Mouse (Mus musculus) heart, adult 2 months (tissue): ENCODE data around the gene Gtf2h2. TPM values are rescaled to one million over a fixed set of nuclear protein-coding genes. Genes with fewer than 3 reads are reported as not detected.
"Not testable (repeated sequence)": the region's sequence is repeated elsewhere in the genome, so short reads cannot be mapped to it uniquely, and the experiment has no call there.

Experiments used
- DNase-seq, 2 experiments: peaks; one replicate each; pipeline ENCODE4 v3.0.0; 2021
- H3K27ac ChIP-seq: fragments of 200-600 bp; 2 replicates; pipeline ENCODE4 v1.8.1; 2022
- H3K27me3 ChIP-seq: fragments of 200-500 bp; 2 replicates; pipeline ENCODE4 v1.6.1; 2012; ENCODE audit warnings: mild to moderate bottlenecking, low read length, inconsistent platforms, mixed read lengths; ENCODE audit not compliant: control insufficient read depth, insufficient read depth
- H3K36me3 ChIP-seq: fragments of 200-500 bp; 2 replicates; pipeline ENCODE4 v1.6.1; 2012; ENCODE audit warnings: low read length, inconsistent platforms; ENCODE audit not compliant: control insufficient read depth, insufficient read depth
- H3K4me1 ChIP-seq: fragments of 200-500 bp; 2 replicates; pipeline ENCODE4 v1.6.1; 2011; ENCODE audit warnings: low read length; ENCODE audit not compliant: control insufficient read depth, insufficient read depth
- H3K4me3 ChIP-seq: fragments of 200-600 bp; 2 replicates; pipeline ENCODE4 v1.8.1; 2022
- H3K79me2 ChIP-seq: fragments of 200-500 bp; replicated peaks from 2 replicates; pipeline ENCODE4 v1.6.1; 2012; ENCODE audit warnings: mild to moderate bottlenecking, inconsistent platforms, low read length, moderate library complexity, mixed read lengths; ENCODE audit not compliant: control insufficient read depth, insufficient read depth
- H3K9ac ChIP-seq: fragments of 200-500 bp; 2 replicates; pipeline ENCODE4 v1.6.1; 2012; ENCODE audit warnings: low read depth, mild to moderate bottlenecking, control low read depth, inconsistent platforms, low read length, mixed read lengths
- CTCF ChIP-seq: fragments of 200-600 bp; IDR thresholded peaks from 2 replicates; pipeline ENCODE4 v1.8.1; 2022; ENCODE audit warnings: antibody characterized with exemption, mild to moderate bottlenecking, moderate library complexity
- EP300 ChIP-seq: fragments of 200-500 bp; IDR thresholded peaks from 2 replicates; pipeline ENCODE4 v1.6.1; 2011; ENCODE audit warnings: low read depth, low read length, control low read depth; ENCODE audit not compliant: insufficient read depth
- POLR2A ChIP-seq: fragments of 200-500 bp; IDR thresholded peaks from 2 replicates; pipeline ENCODE4 v1.6.1; 2011; ENCODE audit warnings: mild to moderate bottlenecking, low read depth, low read length, control low read depth; ENCODE audit not compliant: insufficient read depth
- WGBS: fragments of 180-500 bp; shearing (Covaris S2); methylation state at CpG from one replicate; pipeline ENCODE4 v1.1.7; 2018; 5-methylcytosine and 5-hydroxymethylcytosine counted together
- intact Hi-C: fragments of 180-260 bp; cut with DNase I; formaldehyde crosslinking; loops from one replicate; pipeline ENCODE4 v1.15.1; 2025
- polyA plus RNA-seq: library from polyadenylated mRNA; depleted of rRNA; stranded (reverse); fragments of >200 nt; gene quantifications from 2 replicates; pipeline ENCODE4 v1.2.3, GENCODE M21; 2012
- total RNA-seq, 2 experiments: library from RNA; stranded (reverse); gene quantifications; 2 replicates each; pipeline ENCODE4 v1.2.3; 2021

Gene Gtf2h2
- total and polyA plus RNA-seq, 3 experiments = 15.5 to 24.3 (median 21.4) TPM

GRCm38 (mm10) chr13:100494370-100494769 lies 2.0 kb upstream of the Gtf2h2 start:
- H3K27ac ChIP-seq, H3K79me2 ChIP-seq, H3K4me3 ChIP-seq, H3K9ac ChIP-seq, H3K27me3 ChIP-seq, H3K36me3 ChIP-seq, H3K4me1 ChIP-seq, DNase-seq: not testable (repeated sequence)
- TF ChIP-seq CTCF = peak; percentile 24
- WGBS = 63% methylated on average over 8 of the region's 8 CpGs
- intact Hi-C loops = loop anchor here (5.0 to 10.0 kb wide), 5 partner anchors 88 to 370 kb away; partner anchors contain the start of genes Ak6, Rad17, Smn1 and Taf9

DNA sequence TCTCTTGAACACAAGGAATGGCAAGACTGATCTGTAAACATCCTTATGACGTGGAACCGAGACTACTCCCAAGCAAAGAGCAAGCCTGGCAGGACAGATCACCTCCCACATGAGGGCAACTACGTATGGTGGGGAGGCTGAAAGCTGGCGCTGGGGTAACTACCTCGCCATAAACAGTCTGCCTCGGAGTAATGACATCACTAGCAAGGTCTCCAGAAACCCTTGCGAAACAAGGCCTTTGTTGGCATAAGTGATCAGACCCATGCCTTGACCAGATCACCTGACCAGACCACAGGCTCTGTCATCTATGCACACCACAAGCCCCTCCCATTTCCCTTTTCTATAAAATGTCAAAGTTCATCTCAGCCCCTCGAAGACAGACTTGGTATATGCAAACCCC lies 934 bp upstream of the Gtf2h2 start:
- TF ChIP-seq CTCF (no peak), POLR2A (no peak), EP300 (no peak)
- 61% methylated on average over 8 of the region's 8 CpGs for WGBS
- intact Hi-C loops = loop anchor here (5.0 to 10.0 kb wide), 5 partner anchors 89 to 369 kb away; partner anchors contain the start of genes Ak6, Rad17, Smn1 and Taf9

GRCm38 (mm10) chr13:100491623-100492022 lies 756 bp downstream of the Gtf2h2 start:
- intact Hi-C loops = loop anchor here (5.0 to 10.0 kb wide), 5 partner anchors 91 to 367 kb away; partner anchors contain the start of genes Ak6, Rad17, Smn1 and Taf9
- Histone ChIP-seq H3K27me3 (no peaks in the 10 kb centered on the region), H3K9ac (peak overlapping the region; percentile 84), H3K4me3 (peak overlapping the region; percentile 88), H3K79me2 (no peaks in the 10 kb centered on the region), H3K4me1 (no peaks in the 10 kb centered on the region; the same call in 1 of the 2 replicates), H3K36me3 (no peaks in the 10 kb centered on the region), H3K27ac (peak overlapping the region; percentile 89)
- TF ChIP-seq POLR2A (no peak), EP300 (no peak), CTCF (no peak)
- DNase-seq = no peak
- WGBS = 14% methylated on average over 6 of the region's 6 CpGs

More for the DNA sequence above, 934 bp upstream of the Gtf2h2 start:
- DNase-seq = no peak
- Histone ChIP-seq H3K4me1 (no peaks in the 10 kb centered on the region; the same call in 1 of the 2 replicates), H3K79me2 (no peaks in the 10 kb centered on the region), H3K9ac (no peak overlapping the region), H3K36me3 (no peaks in the 10 kb centered on the region), H3K4me3 (no peak overlapping the region), H3K27me3 (no peaks in the 10 kb centered on the region), H3K27ac (no peak overlapping the region)

GRCm38 (mm10) chr13:100490424-100490823 lies 2.0 kb downstream of the Gtf2h2 start:
- Histone ChIP-seq H3K4me3 (no peak overlapping the region), H3K27me3 (no peaks in the 10 kb centered on the region), H3K27ac (no peak overlapping the region), H3K9ac (no peak overlapping the region), H3K79me2 (no peaks in the 10 kb centered on the region), H3K36me3 (no peaks in the 10 kb centered on the region), H3K4me1 (no peaks in the 10 kb centered on the region; the same call in 1 of the 2 replicates)
- intact Hi-C loops = loop anchor here (5.0 to 10.0 kb wide), 5 partner anchors 92 to 366 kb away; partner anchors contain the start of genes Ak6, Rad17, Smn1 and Taf9
- WGBS = 71% methylated on average over 5 of the region's 5 CpGs
- no peak for DNase-seq
- TF ChIP-seq POLR2A = no peak
- no peak for TF ChIP-seq EP300
- no peak for TF ChIP-seq CTCF

DNA sequence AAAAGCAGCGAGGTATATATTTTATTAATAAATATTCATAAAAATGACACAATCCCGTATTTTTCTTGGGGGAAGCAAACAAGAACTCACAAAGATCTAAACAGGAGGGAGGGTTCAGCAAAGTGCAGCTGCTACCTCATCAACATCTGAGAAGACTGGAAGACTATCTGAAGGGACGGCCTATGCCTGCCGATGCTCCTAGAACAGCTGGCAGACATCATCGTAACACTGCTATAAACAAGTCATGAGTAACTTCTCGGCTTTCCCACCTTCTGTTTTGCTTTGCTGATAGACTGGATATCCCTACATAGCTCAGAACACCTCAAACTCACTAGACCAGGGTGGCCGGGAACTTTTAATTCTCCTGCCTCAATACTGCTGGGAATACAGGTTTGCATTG lies 8.8 kb downstream of the Gtf2h2 start:
- TF ChIP-seq POLR2A = no peak
- no peak for TF ChIP-seq CTCF
- TF ChIP-seq EP300 = no peak
- H3K36me3 ChIP-seq = no peaks in the 10 kb centered on the region
- no peak for DNase-seq
- no peaks in the 10 kb centered on the region for H3K79me2 ChIP-seq
- no peak overlapping the region for H3K9ac ChIP-seq
- WGBS = 85% methylated on average over 7 of the region's 7 CpGs
- H3K27ac ChIP-seq = no peak overlapping the region
- H3K4me3 ChIP-seq = no peak overlapping the region
- H3K27me3 ChIP-seq = no peaks in the 10 kb centered on the region
- H3K4me1 ChIP-seq = no peaks in the 10 kb centered on the region
- intact Hi-C loops = no loop called here

- H3K27ac ChIP-seq = no peak overlapping the region
- no peaks in the 10 kb centered on the region for H3K36me3 ChIP-seq
- 88% methylated on average over 2 of the region's 2 CpGs for WGBS
- no peak overlapping the region for H3K4me3 ChIP-seq
- H3K9ac ChIP-seq = no peak overlapping the region
- TF ChIP-seq POLR2A = no peak
- no peak for TF ChIP-seq CTCF
- no peaks in the 10 kb centered on the region for H3K4me1 ChIP-seq
- DNase-seq = no peak
- intact Hi-C loops = no loop called here
- no peaks in the 10 kb centered on the region for H3K79me2 ChIP-seq
- H3K27me3 ChIP-seq = no peaks in the 10 kb centered on the region
These were observed 28.7 kb downstream of the Gtf2h2 start for GRCm38 (mm10) chr13:100463527-100464222.
